Mouse (Mus musculus) bone marrow macrophage, adult 2 months (primary cell): Measurements from ENCODE around the gene Slc38a3.

ENCODE experiments used
- CTCF ChIP-seq: IDR thresholded peaks from 2 replicates; pipeline ENCODE4 v1.5.1; 2012; ENCODE audit warnings: low read depth, mild to moderate bottlenecking, low read length, moderate library complexity
- POLR2A ChIP-seq: IDR thresholded peaks from 2 replicates; pipeline ENCODE4 v1.6.1; 2012; ENCODE audit warnings: mild to moderate bottlenecking, low read depth, low read length, borderline replicate concordance

DNA sequence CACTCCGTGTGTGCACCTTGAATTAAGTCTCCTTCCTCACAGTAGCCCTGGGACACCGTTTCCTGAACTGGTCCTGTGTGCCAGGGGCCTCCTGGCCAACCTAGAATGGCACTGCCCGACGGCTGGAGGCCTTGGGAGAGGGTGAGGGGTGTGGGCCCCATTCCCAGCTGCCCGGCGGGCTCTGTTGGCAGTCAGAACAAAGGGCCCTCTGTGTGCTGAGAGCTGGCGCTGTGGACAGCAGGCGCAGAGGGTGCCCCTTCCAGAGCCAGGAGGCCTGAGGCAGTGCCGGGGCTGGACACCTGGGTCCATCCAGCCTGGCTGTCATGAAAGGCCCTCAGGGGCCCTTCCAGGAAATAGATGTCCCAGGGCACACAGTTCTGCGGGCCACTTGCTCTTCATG is 9.8 kb downstream of the Slc38a3 start:
- TF ChIP-seq POLR2A (no peak), CTCF (no peak)
